Mouse (Mus musculus) left cerebral cortex, adult 2 months (tissue): Measurements from ENCODE around the gene Hat1. TPM values are rescaled to one million over a fixed set of nuclear protein-coding genes. Genes with fewer than 3 reads are reported as not detected.
A peak's percentile ranks its signal among the peaks of the same experiment; 100 is the strongest.

ENCODE experiments used
- DNase-seq, 2 experiments: peaks; one replicate each; pipeline ENCODE4 v3.0.0; 2021 to 2022; ENCODE audit warnings: low spot score in 2 of 2, mixed read lengths in 1 of 2; ENCODE audit errors: extremely low spot score in 1 of 2
- H3K27ac ChIP-seq: fragments of 200-600 bp; 2 replicates; pipeline ENCODE4 v1.8.1; 2022
- H3K4me3 ChIP-seq: fragments of 200-600 bp; 2 replicates; pipeline ENCODE4 v1.8.1; 2022
- CTCF ChIP-seq: fragments of 200-600 bp; IDR thresholded peaks from 2 replicates; pipeline ENCODE4 v1.8.1; 2022; ENCODE audit warnings: antibody characterized with exemption, mild to moderate bottlenecking, moderate library complexity
- intact Hi-C: fragments of 180-260 bp; cut with DNase I; formaldehyde crosslinking; loops from one replicate; pipeline ENCODE4 v1.15.1; 2025
- total RNA-seq, 2 experiments: library from RNA; stranded (reverse); gene quantifications; 2 replicates each; pipeline ENCODE4 v1.2.3; 2021

The Hat1 gene
- total RNA-seq, 2 experiments from 2014 or later = 16.0 to 18.3 TPM

DNA sequence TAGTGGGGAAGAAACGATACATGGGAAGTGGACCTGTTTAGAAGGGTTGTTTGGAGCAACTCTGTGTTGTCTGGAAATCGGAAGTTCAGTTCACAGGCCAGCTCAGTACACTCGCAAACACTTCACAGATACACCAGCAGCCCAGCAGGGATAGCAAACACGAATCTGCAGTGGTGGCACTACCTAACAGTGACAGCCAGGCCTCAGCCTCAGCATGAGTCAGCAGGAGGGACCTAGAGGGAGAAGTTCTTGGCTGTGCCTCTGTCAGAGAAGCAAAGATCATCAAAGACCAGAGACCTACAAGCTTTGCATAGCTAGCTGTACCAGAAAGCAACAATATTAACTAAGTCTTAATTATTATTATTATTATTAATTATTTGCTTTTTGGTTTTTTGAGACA is 6.8 kb upstream of the Hat1 start:
- TF ChIP-seq CTCF = no peak
- H3K27ac ChIP-seq = no peak overlapping the region
- H3K4me3 ChIP-seq = no peak overlapping the region
- intact Hi-C loops = no loop called here
- DNase-seq = no peak

- no peak overlapping the region for H3K27ac ChIP-seq
- no peak for TF ChIP-seq CTCF
- DNase-seq = no peak
- intact Hi-C loops = no loop called here
- no peak overlapping the region for H3K4me3 ChIP-seq
These were observed 4.9 kb upstream of the Hat1 start for GRCm38 (mm10) chr2:71383890-71384289.

- DNase-seq = no peak
- no peak overlapping the region for H3K4me3 ChIP-seq
- no peak for TF ChIP-seq CTCF
- intact Hi-C loops = loop anchor here (2.0 kb wide), 1 partner anchor 21 kb away; the partner anchor contains the start of gene Slc25a12
- H3K27ac ChIP-seq = no peak overlapping the region
These were observed 992 bp upstream of the Hat1 start for GRCm38 (mm10) chr2:71387766-71388165.

GRCm38 (mm10) chr2:71389864-71390263 is 1.1 kb downstream of the Hat1 start:
- intact Hi-C loops = loop anchor here (2.0 to 10.0 kb wide), 2 partner anchors 23 to 425 kb away; partner anchors contain the start of gene Slc25a12
- no peak for DNase-seq
- Histone ChIP-seq H3K27ac (no peak overlapping the region), H3K4me3 (peak overlapping the region; percentile 77)
- TF ChIP-seq CTCF = no peak

- no peak for DNase-seq
- TF ChIP-seq CTCF = no peak
- no peak overlapping the region for H3K4me3 ChIP-seq
- no peak overlapping the region for H3K27ac ChIP-seq
- intact Hi-C loops = no loop called here
These were observed 16.9 kb downstream of the Hat1 start for GRCm38 (mm10) chr2:71405613-71406012.

DNA sequence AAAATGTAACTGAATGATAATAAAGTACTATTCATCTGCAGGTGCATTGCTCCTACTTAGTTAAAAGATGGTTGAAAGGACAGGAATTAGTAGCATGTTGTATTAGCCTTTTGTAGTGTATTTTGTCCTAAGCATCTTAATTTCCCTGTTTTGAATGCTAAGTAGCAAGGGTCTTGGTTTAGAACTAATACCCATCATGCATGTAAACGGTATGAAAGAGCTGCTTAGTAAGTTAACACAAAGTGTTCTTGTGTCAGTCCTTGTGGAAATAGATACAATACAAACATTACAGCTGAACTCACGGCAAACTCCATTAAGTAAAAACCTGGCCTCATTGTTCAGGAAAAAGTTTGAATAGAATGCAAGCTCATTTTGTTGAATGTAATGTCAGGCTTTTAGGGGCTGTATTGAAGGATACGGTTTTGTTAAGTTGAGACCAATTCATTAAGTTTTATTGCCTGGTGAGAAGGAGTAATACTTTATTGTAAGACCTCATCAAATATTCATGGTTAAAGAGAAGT is 30.1 kb downstream of the Hat1 start:
- Histone ChIP-seq H3K4me3 (no peak overlapping the region), H3K27ac (no peak overlapping the region)
- no peak for TF ChIP-seq CTCF
- intact Hi-C loops = no loop called here
- no peak for DNase-seq

DNA sequence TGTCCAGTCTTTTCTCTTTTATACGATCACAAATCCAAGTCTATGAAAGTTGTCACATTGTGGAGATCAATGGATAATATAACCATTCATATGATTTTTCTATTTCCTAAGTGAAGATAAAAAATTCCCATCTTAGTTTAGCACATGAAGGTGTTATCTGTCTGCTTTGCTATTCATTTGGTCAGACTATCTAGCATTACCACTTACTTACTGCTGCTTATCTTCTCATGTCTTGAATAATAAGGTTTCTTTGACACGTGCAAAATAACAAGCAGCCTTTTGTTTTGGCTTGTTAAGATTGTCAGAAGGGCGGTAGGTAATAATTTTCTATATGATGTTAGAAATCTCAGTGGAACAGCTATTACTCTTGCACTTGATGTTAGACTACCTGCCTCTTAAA is 30.6 kb downstream of the Hat1 start:
- Histone ChIP-seq H3K4me3 (no peak overlapping the region), H3K27ac (no peak overlapping the region)
- TF ChIP-seq CTCF = no peak
- intact Hi-C loops = no loop called here
- no peak for DNase-seq

- intact Hi-C loops = no loop called here
- Histone ChIP-seq H3K27ac (no peak overlapping the region), H3K4me3 (no peak overlapping the region)
- no peak for TF ChIP-seq CTCF
- no peak for DNase-seq
These were observed 32.2 kb downstream of the Hat1 start for GRCm38 (mm10) chr2:71420895-71421425.

DNA sequence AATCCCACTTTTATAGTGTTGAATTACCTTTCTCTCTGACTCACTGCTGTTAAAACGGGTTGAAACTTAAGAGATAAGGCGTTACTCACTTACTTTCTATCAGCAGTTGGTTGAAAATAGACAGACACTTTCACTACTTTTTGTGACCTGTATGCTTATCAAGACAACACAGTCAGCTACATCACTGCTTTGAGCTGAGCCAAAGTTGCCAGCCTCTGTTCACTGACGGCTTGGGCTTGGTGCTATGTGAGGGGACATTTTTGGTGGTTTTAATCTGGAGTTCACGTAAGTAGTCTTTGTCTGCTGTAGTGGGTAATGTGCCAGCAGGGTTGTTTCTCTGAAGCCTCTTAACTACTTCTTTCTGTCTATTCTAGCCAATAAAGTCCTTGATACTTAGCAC is 35.8 kb downstream of the Hat1 start:
- intact Hi-C loops = no loop called here

DNA sequence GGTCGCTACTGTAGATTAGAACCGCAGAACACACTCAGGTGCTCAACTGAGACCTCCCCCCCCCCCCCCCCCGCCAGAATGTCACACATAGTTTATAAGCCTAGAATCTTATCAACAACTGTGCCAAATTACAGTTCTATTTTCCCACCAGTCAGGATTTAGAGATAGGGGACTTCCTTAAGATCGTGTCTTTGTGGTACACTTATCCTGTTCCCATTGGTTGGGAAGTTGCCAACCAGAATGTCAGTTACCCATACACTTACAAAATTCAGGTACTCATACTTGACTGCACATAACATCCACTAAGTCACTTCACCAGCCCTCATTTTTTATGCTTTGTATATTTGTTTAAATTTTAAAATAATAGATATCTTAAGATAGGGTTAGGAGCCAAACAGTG is 46.7 kb downstream of the Hat1 start:
- TF ChIP-seq CTCF = no peak
- H3K4me3 ChIP-seq = no peak overlapping the region
- intact Hi-C loops = no loop called here
- DNase-seq = no peak
- H3K27ac ChIP-seq = no peak overlapping the region

More for the DNA sequence above, 35.8 kb downstream of the Hat1 start:
- Histone ChIP-seq H3K4me3 (no peak overlapping the region), H3K27ac (no peak overlapping the region)
- TF ChIP-seq CTCF = no peak
- no peak for DNase-seq

- intact Hi-C loops = no loop called here
- no peak for DNase-seq
These were observed 54.6 kb downstream of the Hat1 start for GRCm38 (mm10) chr2:71443376-71443775.

DNA sequence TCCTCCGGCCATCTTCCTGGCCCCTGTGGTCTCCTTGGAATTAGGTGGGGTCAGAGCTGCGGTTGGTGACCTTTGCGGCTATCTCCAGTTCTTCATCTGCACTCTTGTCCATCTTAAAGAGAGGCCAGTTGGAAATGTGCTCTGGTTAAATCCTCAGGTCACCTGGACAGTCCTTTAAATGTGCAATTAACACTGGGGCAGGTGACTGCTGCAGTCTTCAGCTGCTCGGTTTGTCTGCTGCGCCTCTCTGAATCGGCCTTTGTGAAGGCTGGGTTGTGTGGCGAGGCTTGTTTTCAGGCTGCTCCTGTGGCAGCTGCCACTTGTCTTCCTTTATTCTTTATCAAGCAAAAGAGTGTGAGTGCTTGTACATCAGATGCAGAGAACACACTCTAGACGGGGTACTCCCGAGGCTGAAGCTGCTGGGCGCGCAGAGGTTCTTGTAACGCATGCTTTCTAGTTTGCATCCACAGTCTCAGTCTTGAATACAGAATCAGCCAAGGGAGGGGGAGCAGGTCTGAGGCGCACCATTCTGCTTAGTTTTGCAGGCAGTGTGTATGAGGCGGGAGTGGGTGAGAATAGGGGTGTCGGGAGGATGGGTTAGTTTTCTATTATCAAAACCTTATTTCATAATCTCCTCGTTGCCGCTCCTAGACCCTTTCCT is 56.9 kb downstream of the Hat1 start:
- Histone ChIP-seq H3K27ac (no peak overlapping the region), H3K4me3 (no peak overlapping the region)
- DNase-seq = no peak
- intact Hi-C loops = no loop called here
- no peak for TF ChIP-seq CTCF

More at GRCm38 (mm10) chr2:71443376-71443775, 54.6 kb downstream of the Hat1 start:
- Histone ChIP-seq H3K27ac (no peak overlapping the region), H3K4me3 (no peak overlapping the region)
- TF ChIP-seq CTCF = no peak

DNA sequence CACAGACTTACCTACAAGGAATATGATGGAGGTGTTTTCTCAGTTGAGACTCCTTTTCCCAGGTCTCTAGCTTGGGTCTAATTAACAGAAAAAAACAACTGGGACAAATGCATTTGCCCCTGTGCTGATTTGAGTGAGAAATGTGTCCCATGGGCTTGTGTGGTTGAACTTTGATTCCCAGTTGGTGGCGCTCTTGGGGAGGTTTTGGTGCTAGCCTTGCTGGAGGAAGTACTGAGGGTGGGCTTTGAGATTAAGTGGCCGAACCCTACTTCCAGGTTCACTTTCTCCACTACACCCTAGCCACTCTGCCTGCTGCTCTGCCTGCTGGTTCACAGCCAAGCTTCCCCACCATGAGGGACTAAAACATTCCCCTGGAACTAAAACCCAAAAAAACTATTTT is 60.8 kb downstream of the Hat1 start:
- intact Hi-C loops = no loop called here
- no peak overlapping the region for H3K27ac ChIP-seq
- no peak overlapping the region for H3K4me3 ChIP-seq
- no peak for DNase-seq
- TF ChIP-seq CTCF = no peak
